Mouse (Mus musculus): ENCODE measurements around the gene Nudt22. TPM values are rescaled to one million over a fixed set of nuclear protein-coding genes. Genes with fewer than 3 reads are reported as not detected.

Gene Nudt22
- polyA plus RNA-seq, 1 experiment, result 68.1 TPM

GRCm38 (mm10) chr19:6979486-6980380 lies 16.2 kb downstream of the Nudt22 start:
- peak; percentile 98 for DNase-seq (ENCODE audit: low read depth, low spot score)
- WGBS, result 1% methylated on average over 59 of the region's 59 CpGs

DNA sequence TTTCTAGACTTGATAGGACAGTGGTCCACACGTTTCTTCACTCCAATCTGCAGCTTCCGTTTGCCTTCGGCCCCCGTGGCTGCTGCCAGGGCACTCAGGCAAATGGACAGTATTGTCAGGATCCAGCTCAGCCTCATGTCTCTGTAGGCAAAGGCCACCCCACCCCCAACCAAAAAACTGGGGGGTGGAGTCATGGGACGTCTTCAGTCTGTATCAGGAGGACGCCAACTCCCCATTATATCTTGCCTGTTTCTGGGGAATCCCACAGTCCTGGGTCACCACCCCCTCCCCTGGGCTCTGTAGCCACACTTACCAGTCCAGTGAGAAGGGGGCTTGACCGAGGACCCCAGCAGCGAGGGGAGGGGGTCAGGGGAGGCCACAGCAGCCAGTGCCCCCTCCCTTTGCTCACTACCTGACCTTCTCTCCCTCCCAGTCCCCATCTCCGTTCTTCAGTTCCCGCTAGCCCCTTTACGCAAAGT lies 16.9 kb downstream of the Nudt22 start:
- DNase-seq (ENCODE audit: low read depth, low spot score), result no peak
- 13% methylated on average over 11 of the region's 11 CpGs for WGBS

DNA sequence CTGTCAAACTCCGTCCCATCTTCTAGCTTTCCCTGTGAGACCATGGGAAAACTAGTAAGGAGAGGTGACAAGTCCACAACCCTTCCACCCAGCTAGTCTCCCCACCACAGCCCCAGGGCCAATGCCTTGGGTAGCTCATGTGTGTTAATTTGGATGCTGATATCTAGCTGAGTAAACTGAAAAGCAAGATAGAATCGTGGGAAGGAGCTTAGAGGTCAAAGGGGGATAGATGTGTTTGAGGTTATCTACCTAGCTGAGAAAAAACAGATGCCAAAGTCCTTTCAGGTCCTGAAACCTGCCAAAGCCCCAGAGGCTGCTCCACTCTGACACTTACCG lies 17.3 kb downstream of the Nudt22 start:
- WGBS, result 37% methylated on average over 3 of the region's 3 CpGs
- no peak for DNase-seq (ENCODE audit: low read depth, low spot score)

- WGBS, result 81% methylated on average over 13 of the region's 13 CpGs
- no peak for DNase-seq (ENCODE audit: low read depth, low spot score)
Observed at GRCm38 (mm10) chr19:6977759-6978638, 17.9 kb downstream of the Nudt22 start.

- 0% methylated on average over 16 of the region's 16 CpGs for WGBS
- no peak for DNase-seq (ENCODE audit: low read depth, low spot score)
Observed at GRCm38 (mm10) chr19:6975537-6976521, 20.1 kb downstream of the Nudt22 start, which contains the start of gene Plcb3. Plcb3 (minus strand) TSS chr19:6976470.

DNA sequence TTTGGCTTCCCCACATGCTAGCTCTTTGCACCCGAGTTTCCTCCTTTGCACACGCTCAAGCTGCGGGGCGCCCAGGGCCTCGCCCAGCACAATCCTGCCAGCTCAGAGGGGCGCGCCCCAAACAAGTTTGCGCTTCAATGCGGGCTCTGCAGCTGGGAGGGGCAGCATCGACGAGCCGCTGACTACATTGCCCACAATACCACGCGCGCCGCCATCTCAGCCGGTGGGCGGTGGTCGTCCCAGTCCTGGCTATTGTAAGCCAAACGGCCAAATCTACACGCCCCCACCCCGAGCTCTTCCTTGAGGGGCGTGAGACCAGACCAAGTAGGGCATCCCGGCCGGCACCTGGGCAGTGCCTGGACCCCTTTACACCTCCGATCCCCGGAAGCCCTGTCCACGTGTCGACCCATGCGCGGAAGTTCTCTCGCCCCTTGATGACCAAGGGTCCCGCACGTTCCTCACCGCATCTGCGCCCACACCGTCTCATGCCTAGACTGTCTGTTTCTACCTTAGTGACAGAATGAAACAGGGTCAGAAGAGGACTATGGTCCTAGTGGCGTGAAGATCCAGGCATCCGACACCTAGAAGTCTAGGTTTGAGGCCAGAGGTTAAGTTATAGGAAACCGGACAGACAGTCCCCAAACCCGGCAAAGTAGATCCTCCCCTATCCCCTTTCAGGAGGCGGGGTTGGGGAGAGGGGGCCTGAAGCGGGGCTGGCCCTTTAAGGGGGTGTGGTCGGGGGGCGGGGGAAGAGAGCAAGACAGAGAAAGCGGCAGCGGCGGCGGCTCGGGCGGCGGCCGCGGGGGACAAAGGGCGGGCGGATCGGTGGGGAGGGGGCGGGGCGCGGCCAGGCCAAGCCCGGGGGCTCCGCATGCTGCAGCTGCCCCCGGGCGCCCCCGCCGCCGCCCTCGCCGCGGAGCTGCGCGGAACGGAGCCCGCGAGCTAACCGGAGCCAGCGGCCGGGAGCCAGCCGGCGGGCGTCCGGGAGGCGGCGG lies 21.4 kb downstream of the Nudt22 start, which contains the start of gene Ppp1r14b:
Ppp1r14b (plus strand) TSS at position 758 of the 995 bp plus-strand sequence.
- WGBS, result under 1% methylated on average over 74 of the region's 84 CpGs
- DNase-seq (ENCODE audit: low read depth, low spot score), result no peak

- WGBS, result 34% methylated on average over 12 of the region's 12 CpGs
- DNase-seq (ENCODE audit: low read depth, low spot score), result no peak
Observed at GRCm38 (mm10) chr19:6973581-6974190, 22.2 kb downstream of the Nudt22 start.

DNA sequence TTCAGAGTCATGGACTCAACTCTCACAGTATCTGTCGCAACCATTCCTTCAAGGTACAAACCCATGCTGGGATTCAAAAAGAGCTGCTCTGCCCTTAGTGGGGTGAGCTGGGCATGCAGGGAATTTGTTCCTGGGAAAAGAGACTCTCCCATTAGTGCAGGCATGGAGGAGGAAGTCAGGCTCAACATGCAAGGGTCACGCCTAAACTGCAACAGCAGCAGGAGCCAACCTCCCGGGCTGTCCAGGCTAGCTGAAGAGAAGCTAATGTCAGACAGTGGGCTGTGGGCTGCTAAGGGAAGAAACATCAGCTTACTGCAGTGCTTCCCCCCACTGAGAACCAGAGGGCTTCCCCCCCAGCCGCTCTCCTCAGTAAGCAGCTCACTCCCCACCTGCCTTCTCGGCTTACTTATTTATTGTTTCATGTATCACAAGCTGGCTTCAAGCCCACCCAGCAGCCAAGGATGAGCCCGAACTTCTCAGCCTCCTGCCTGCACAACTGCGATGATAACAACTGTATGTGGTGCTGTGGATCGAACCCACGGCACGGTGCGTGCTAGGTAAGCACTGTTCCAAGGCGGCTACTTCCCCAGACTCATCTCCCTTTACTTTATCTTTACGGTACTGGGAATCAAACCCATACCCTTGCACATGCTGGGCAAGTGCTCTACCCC lies 23.5 kb downstream of the Nudt22 start:
- 76% methylated on average over 13 of the region's 13 CpGs for WGBS
- no peak for DNase-seq (ENCODE audit: low read depth, low spot score)

DNA sequence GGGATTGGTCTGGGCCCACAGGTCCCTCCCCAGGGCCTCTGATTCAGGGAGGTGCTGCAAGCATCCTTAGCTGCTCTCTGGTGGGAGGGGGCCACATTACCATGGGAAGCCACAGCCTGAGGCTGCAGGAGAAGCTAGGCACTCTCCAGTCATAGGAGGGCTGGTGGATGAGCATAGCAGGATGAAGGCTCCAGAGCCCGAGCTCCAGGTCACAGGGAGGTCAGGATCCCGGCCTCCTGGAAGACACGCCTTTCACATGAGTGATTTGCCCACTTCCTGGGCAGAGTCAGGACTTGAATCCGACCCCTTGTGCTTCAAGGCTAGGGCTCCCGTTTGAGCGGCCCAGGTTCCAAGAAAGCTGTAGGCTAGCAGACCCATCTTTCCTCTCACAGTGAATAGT lies 24.3 kb downstream of the Nudt22 start:
- WGBS, result 44% methylated on average over 6 of the region's 6 CpGs
- no peak for DNase-seq (ENCODE audit: low read depth, low spot score)

GRCm38 (mm10) chr19:6970460-6971085 lies 25.3 kb downstream of the Nudt22 start:
- 20% methylated on average over 11 of the region's 11 CpGs for WGBS
- no peak for DNase-seq (ENCODE audit: low read depth, low spot score)

GRCm38 (mm10) chr19:6969665-6970381 lies 26.1 kb downstream of the Nudt22 start:
- DNase-seq (ENCODE audit: low read depth, low spot score), result no peak
- 2% methylated on average over 54 of the region's 55 CpGs for WGBS

DNA sequence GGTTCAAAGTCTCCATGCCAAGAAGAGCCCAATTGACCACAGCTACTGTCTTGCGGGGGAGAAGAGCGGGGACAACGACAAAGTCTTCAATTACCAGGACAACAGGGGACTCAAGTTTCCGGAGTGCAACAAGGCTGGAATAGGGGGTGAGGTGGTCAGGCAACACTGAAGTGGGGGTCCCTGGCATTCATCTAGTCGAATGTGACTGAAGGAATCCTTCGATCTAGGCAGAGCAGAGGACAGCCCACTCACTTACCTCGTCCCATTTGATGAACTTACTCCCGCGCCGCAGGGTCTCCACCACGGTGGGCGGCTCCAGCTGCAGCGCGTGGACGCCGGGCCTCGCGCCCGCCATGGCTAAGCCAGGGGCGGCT lies 26.6 kb downstream of the Nudt22 start:
- 2% methylated on average over 20 of the region's 20 CpGs for WGBS
- DNase-seq (ENCODE audit: low read depth, low spot score), result no peak

GRCm38 (mm10) chr19:6968491-6969271 lies 27.2 kb downstream of the Nudt22 start:
- WGBS, result 4% methylated on average over 15 of the region's 15 CpGs
- no peak for DNase-seq (ENCODE audit: low read depth, low spot score)

GRCm38 (mm10) chr19:6956461-6956860 lies 39.5 kb downstream of the Nudt22 start:
- WGBS, result 87% methylated on average over 10 of the region's 10 CpGs
- DNase-seq (ENCODE audit: low read depth, low spot score), result no peak

DNA sequence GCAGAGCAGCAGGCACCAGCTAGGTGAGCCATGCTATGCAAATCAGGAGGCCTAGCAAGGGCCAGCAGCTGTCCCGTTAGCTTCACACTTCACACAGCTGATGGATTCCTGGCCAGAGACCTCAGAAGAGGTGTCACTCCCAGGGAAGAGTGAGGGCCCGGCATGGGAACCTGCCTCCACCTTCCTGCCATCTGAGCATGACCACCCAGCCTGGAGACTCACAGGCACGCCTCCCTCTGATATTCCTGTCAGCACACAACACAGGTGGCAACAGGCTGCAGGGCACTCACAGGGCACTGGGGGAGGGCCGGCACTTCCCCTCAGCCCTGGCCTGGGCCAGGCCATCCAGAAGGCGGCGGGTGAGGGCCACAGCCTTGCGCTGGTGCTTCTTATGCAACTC lies 40.5 kb downstream of the Nudt22 start:
- DNase-seq (ENCODE audit: low read depth, low spot score), result no peak
- 81% methylated on average over 7 of the region's 7 CpGs for WGBS
